Mouse (Mus musculus): ENCODE measurements around the gene Dnmt3a. TPM values are rescaled to one million over a fixed set of nuclear protein-coding genes. Genes with fewer than 3 reads are reported as not detected.

Gene Dnmt3a
- polyA plus RNA-seq (2021; fragmentation: Nextera tagmentation): 14.6 and 30.6 TPM in 2 replicates
- long read RNA-seq, experiment 1, full-length matches to known transcripts: 12 of 82 reads
- long read RNA-seq, experiment 1, partial matches to known transcripts: 13 of 82 reads
- long read RNA-seq, experiment 1, other reads (novel, unspliced or antisense): 57 of 82 reads
- long read RNA-seq, experiment 2, full-length matches to known transcripts: 1 of 34 reads
- long read RNA-seq, experiment 2, partial matches to known transcripts: 5 of 34 reads
- long read RNA-seq, experiment 2, other reads (novel, unspliced or antisense): 28 of 34 reads

GRCm38 (mm10) chr12:3805852-3806251 lies at the start of gene Dnmt3a:
Gene Dnmt3a (plus strand): TSS chr12:3806007.

DNA sequence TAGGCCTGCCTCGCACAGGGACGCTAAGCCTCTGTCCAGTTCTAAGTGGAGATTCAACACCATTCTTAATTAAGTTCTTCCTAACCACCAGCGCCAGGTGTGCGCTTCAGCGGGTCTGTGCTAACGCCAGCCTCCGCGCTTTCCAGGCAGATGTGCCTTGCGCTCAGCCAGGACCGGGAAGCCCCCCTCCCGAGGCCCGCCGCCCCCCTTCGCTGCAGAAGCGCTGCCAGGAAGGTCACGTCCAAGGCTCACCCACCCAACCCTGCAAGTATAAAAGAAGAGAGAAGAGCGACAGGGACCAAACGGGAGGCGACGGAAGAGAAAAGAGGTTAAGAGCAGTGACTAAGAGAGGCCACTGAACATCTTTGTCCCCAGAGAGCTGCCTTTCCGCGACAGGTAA lies 148.8 kb downstream of the Dnmt3a start, which contains the start of gene Pomc:
Pomc (plus strand) TSS at position 301 of the 400 bp plus-strand sequence.

Other genes with a start within 250 kb of the Dnmt3a start
- 54.1 and 94.9 TPM in 2 replicates for gene Dtnb, start 233.6 kb upstream of the Dnmt3a start, polyA plus RNA-seq (2021; fragmentation: Nextera tagmentation)
- 6.3 and 6.6 TPM in 2 replicates for gene Pomc, start 148.9 kb downstream of the Dnmt3a start, polyA plus RNA-seq (2021; fragmentation: Nextera tagmentation)
- gene Efr3b, start 232.9 kb downstream of the Dnmt3a start, polyA plus RNA-seq (2021; fragmentation: Nextera tagmentation): 29.4 and 35.3 TPM in 2 replicates